Mouse (Mus musculus) T-cell, adult 66 days (primary cell): Measurements from ENCODE around the gene Gm21497. TPM values are rescaled to one million over a fixed set of nuclear protein-coding genes. Genes with fewer than 3 reads are reported as not detected.

Experiments used
- total RNA-seq, 2 experiments: library from RNA; stranded (reverse); gene quantifications; 3 replicates in 1 of 2; 4 replicates in 1 of 2; pipeline ENCODE4 v1.2.4; 2023

Gm21497 gene
- not detected for total RNA-seq

DNA sequence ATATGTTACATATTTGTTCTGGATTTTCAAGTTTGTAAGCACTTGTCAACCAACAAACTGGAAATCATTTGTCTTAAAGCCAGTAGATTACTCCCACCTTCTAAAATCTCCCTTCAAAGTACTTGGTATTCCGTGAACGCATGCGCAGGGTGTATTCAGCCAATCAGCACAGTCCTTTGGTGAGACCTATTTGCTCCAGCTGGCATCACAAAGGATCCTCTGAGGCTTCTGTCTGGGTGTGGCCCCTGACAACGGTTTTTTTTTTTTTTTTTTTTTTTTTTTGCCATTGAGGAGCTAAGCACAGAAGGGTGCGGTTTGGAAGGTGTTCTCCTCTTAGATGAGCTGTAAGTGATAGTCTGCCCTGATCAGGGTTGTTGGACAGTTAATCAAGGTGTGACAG, at the start of gene Gm21497:
Gene Gm21497, plus strand, starts transcription at position 301 of the 400 bp plus-strand sequence.

